Mouse (Mus musculus): ENCODE data around the gene Rps6ka3. TPM values are rescaled to one million over a fixed set of nuclear protein-coding genes. Genes with fewer than 3 reads are reported as not detected.

Gene Rps6ka3
- 17.6 and 21.1 TPM in 2 replicates for total RNA-seq (2014; rRNA removed)
- 2.3 and 2.8 TPM in 2 replicates for polyA plus RNA-seq (2015; fragmentation: Nextera tagmentation; extraction: Ambion mirVana)

DNA sequence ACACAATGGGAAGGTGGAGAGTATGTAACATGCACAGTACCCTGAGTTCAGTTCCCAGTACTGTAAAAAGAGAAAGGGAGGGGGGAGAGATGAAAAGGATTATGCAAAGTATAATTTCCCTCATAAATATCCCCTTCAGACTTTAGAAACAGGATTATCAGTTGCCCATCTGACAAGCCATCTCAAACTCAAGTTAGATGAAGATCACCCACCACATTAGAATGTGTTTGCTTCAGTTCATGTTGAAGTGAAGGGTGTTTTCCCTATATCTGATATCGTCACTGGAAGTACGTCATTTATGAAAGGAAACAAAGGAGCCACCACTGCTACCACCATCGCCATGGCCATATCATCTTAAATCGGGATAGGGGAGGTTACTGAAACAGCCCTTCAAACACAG lies at the start of gene Rps6ka3:
TSS of gene Rps6ka3 (plus strand) at position 301 of the 400 bp plus-strand sequence.
- H3K4me1 ChIP-seq (ENCODE audit: insufficient read depth): no peaks in the 10 kb centered on the region
- ATAC-seq (no peak), DNase-seq (no peak)
- no peak for TF ChIP-seq CTCF (IDR thresholded peaks at IDR 0.05; ENCODE audit: low read depth)
- no peak within 1 kb of the TSS for H3K9ac ChIP-seq
- H3K4me2 ChIP-seq (ENCODE audit: low read depth): no peak within 1 kb of the TSS
- no peaks in the 10 kb centered on the region for H3K36me3 ChIP-seq (ENCODE audit: insufficient read depth)
- no peak within 1 kb of the TSS for H3K4me3 ChIP-seq (ENCODE audit: low read depth, low read length)
- 90% methylated on average over 4 of the region's 4 CpGs for WGBS
- no peaks in the 10 kb centered on the region for H3K27me3 ChIP-seq (ENCODE audit: insufficient read depth, low read length)
- H3K9me3 ChIP-seq (ENCODE audit: low read length): no peaks in the 10 kb centered on the region
- no peak within 1 kb of the TSS for H3K27ac ChIP-seq (ENCODE audit: low read depth, low read length)

GRCm38 (mm10) chrX:159169200-159169599 lies 40.9 kb upstream of the Rps6ka3 start:
- 87% methylated on average over 2 of the region's 2 CpGs for WGBS

GRCm38 (mm10) chrX:159171579-159171978 lies 38.5 kb upstream of the Rps6ka3 start:
- no peaks in the 10 kb centered on the region for H3K9me3 ChIP-seq (ENCODE audit: low read length)
- no peak for TF ChIP-seq CTCF (IDR thresholded peaks at IDR 0.05; ENCODE audit: low read depth)
- no peak overlapping the region for H3K4me3 ChIP-seq (ENCODE audit: low read depth, low read length)
- 53% methylated on average over 2 of the region's 2 CpGs for WGBS
- ATAC-seq (no peak; the same call in 1 of the 2 replicates), DNase-seq (no peak)
- no peak overlapping the region for H3K4me2 ChIP-seq (ENCODE audit: low read depth)
- H3K27ac ChIP-seq (ENCODE audit: low read depth, low read length): no peak overlapping the region
- H3K9ac ChIP-seq: no peak overlapping the region
- no peaks in the 10 kb centered on the region for H3K27me3 ChIP-seq (ENCODE audit: insufficient read depth, low read length)
- H3K4me1 ChIP-seq (ENCODE audit: insufficient read depth): no peaks in the 10 kb centered on the region
- no peaks in the 10 kb centered on the region for H3K36me3 ChIP-seq (ENCODE audit: insufficient read depth)

More at GRCm38 (mm10) chrX:159169200-159169599, 40.9 kb upstream of the Rps6ka3 start:
- no peaks in the 10 kb centered on the region for H3K36me3 ChIP-seq (ENCODE audit: insufficient read depth)
- no peaks in the 10 kb centered on the region for H3K4me1 ChIP-seq (ENCODE audit: insufficient read depth)
- H3K9ac ChIP-seq: no peak overlapping the region
- no peak for DNase-seq
- H3K4me3 ChIP-seq (ENCODE audit: low read depth, low read length): no peak overlapping the region
- TF ChIP-seq CTCF (IDR thresholded peaks at IDR 0.05; ENCODE audit: low read depth): no peak
- no peak overlapping the region for H3K4me2 ChIP-seq (ENCODE audit: low read depth)
- ATAC-seq: no peak
- no peaks in the 10 kb centered on the region for H3K9me3 ChIP-seq (ENCODE audit: low read length)
- H3K27me3 ChIP-seq (ENCODE audit: insufficient read depth, low read length): no peaks in the 10 kb centered on the region
- H3K27ac ChIP-seq (ENCODE audit: low read depth, low read length): no peak overlapping the region

DNA sequence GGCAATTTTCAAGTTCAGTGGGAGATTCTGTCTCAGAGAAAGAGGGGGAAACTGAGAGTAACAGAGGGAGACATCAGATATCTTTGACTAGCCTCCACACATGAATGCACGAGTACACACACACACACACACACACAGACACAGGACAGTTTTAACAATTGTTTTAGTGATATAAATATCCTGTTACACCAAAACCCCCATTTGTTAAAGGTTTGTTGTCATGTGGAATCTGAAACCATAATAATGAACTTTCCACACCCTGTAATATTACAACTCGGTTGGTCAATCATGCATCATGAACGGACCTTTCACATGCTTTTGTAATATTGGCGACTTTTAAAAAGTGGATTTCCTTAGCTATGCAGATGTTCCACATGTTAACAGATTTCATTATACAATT lies 18.5 kb upstream of the Rps6ka3 start:
- 90% methylated on average over 4 of the region's 4 CpGs for WGBS

GRCm38 (mm10) chrX:159199495-159199894 lies 10.6 kb upstream of the Rps6ka3 start:
- Histone ChIP-seq H3K9ac (no peak overlapping the region), H3K4me2 (ENCODE audit: low read depth) (no peak overlapping the region), H3K4me1 (ENCODE audit: insufficient read depth) (no peaks in the 10 kb centered on the region), H3K27ac (ENCODE audit: low read depth, low read length) (no peak overlapping the region), H3K9me3 (ENCODE audit: low read length) (no peaks in the 10 kb centered on the region), H3K4me3 (ENCODE audit: low read depth, low read length) (no peak overlapping the region), H3K36me3 (ENCODE audit: insufficient read depth) (no peaks in the 10 kb centered on the region), H3K27me3 (ENCODE audit: insufficient read depth, low read length) (no peaks in the 10 kb centered on the region)
- no peak for TF ChIP-seq CTCF (IDR thresholded peaks at IDR 0.05; ENCODE audit: low read depth)
- DNase-seq (no peak), ATAC-seq (no peak)

More for the DNA sequence above, 18.5 kb upstream of the Rps6ka3 start:
- Histone ChIP-seq H3K9me3 (ENCODE audit: low read length) (no peaks in the 10 kb centered on the region), H3K4me3 (ENCODE audit: low read depth, low read length) (no peak overlapping the region), H3K4me2 (ENCODE audit: low read depth) (no peak overlapping the region), H3K4me1 (ENCODE audit: insufficient read depth) (no peaks in the 10 kb centered on the region), H3K27ac (ENCODE audit: low read depth, low read length) (no peak overlapping the region), H3K9ac (no peak overlapping the region), H3K27me3 (ENCODE audit: insufficient read depth, low read length) (no peaks in the 10 kb centered on the region), H3K36me3 (ENCODE audit: insufficient read depth) (no peaks in the 10 kb centered on the region)
- no peak for TF ChIP-seq CTCF (IDR thresholded peaks at IDR 0.05; ENCODE audit: low read depth)
- no peak for DNase-seq
- ATAC-seq: no peak

- DNase-seq: no peak
- Histone ChIP-seq H3K4me1 (ENCODE audit: insufficient read depth) (no peaks in the 10 kb centered on the region), H3K4me2 (ENCODE audit: low read depth) (no peak overlapping the region), H3K27ac (ENCODE audit: low read depth, low read length) (no peak overlapping the region), H3K9me3 (ENCODE audit: low read length) (no peaks in the 10 kb centered on the region), H3K4me3 (ENCODE audit: low read depth, low read length) (no peak overlapping the region), H3K36me3 (ENCODE audit: insufficient read depth) (no peaks in the 10 kb centered on the region), H3K27me3 (ENCODE audit: insufficient read depth, low read length) (no peaks in the 10 kb centered on the region), H3K9ac (no peak overlapping the region)
- no peak for TF ChIP-seq CTCF (IDR thresholded peaks at IDR 0.05; ENCODE audit: low read depth)
- no peak for ATAC-seq
- WGBS: 81% methylated on average over 5 of the region's 5 CpGs
Observed at GRCm38 (mm10) chrX:159200101-159200500, 10.0 kb upstream of the Rps6ka3 start.

- Histone ChIP-seq H3K36me3 (ENCODE audit: insufficient read depth) (no peaks in the 10 kb centered on the region), H3K4me3 (ENCODE audit: low read depth, low read length) (no peak overlapping the region), H3K27me3 (ENCODE audit: insufficient read depth, low read length) (no peaks in the 10 kb centered on the region), H3K4me1 (ENCODE audit: insufficient read depth) (no peaks in the 10 kb centered on the region), H3K27ac (ENCODE audit: low read depth, low read length) (no peak overlapping the region), H3K9me3 (ENCODE audit: low read length) (no peaks in the 10 kb centered on the region), H3K4me2 (ENCODE audit: low read depth) (no peak overlapping the region), H3K9ac (no peak overlapping the region)
- ATAC-seq: no peak
- TF ChIP-seq CTCF (IDR thresholded peaks at IDR 0.05; ENCODE audit: low read depth): no peak
- no peak for DNase-seq
- WGBS: 79% methylated on average over 5 of the region's 5 CpGs
Observed at GRCm38 (mm10) chrX:159210892-159211583, 931 bp downstream of the Rps6ka3 start.

Measured in forebrain, postnatal 0 days (tissue).